Mouse (Mus musculus): Measurements from ENCODE around the gene Dhx38.

DNA sequence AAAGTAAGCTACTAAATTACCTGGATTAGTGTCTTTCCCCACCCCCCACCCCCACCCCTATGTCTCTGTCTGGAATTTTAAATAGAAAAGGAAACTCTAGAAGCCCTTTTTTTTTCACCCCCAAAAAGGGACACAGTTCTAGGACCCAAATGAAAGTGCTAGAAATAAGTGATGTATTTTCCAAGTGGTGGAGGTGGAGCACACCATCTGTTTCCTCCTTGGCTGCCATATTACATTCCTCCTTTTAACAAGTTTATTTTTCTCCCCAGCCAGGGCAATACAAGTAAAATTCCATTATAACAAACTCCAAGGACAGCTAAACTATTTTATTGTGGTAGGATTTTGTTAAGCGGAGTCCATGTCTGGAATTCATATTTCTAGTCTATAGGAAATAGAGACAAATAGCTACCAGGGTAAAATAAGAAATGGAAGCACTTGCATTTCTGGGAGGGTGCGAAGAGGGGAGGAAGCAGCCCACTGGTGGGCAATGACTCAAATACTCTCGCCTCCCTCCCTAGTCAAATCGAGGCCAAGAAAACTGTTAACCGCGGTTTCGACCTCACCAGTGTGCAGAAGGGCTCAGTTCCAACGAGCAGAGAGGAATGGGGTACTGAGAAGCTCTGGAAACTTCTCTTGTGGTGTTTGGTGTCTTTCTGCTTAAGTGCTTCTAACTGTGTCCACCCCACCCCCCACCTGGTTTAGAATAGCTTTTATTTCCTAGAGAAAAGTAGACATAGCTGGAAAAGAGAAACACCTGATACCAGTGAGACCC is 22.7 kb downstream of the Dhx38 start:
- TF ChIP-seq CTCF (IDR thresholded peaks at IDR 0.05; ENCODE audit: extremely low read depth, insufficient read length, insufficient replicate concordance, low read depth, low read length) (no peak), POLR2A (IDR thresholded peaks at IDR 0.05; ENCODE audit: low read depth, low read length) (no peak)
